Mouse (Mus musculus): Measurements from ENCODE around the gene Fam178b. TPM values are rescaled to one million over a fixed set of nuclear protein-coding genes. Genes with fewer than 3 reads are reported as not detected.

Gene Fam178b
- polyA plus RNA-seq, 1 experiment: 410 TPM

GRCm38 (mm10) chr1:36512966-36513280 is 170.1 kb downstream of the Fam178b start:
- Histone ChIP-seq H3K27ac (ENCODE audit: control insufficient read depth, insufficient read depth, low read depth, low read length) (no peak overlapping the region), H3K27me3 (ENCODE audit: control insufficient read depth, insufficient read depth, low read length) (no peaks in the 10 kb centered on the region), H3K4me3 (ENCODE audit: control insufficient read depth, low read depth, low read length) (peak overlapping the region; percentile 92), H3K4me1 (ENCODE audit: control insufficient read depth, insufficient read depth, low read length) (peaks cover 8% of the 10 kb centered on the region), H3K36me3 (ENCODE audit: control insufficient read depth, insufficient read depth, low read length) (no peaks in the 10 kb centered on the region)
- TF ChIP-seq CTCF (IDR thresholded peaks at IDR 0.05; ENCODE audit: control insufficient read depth, insufficient read depth, insufficient replicate concordance, low read depth, low read length) (no peak), POLR2A (IDR thresholded peaks at IDR 0.05; ENCODE audit: control insufficient read depth, low read depth, low read length) (no peak)

Other genes with a start within 250 kb of the Fam178b start
- gene Lman2l, start 237.9 kb downstream of the Fam178b start, polyA plus RNA-seq (2012; rRNA removed): 18.7 and 22.1 TPM in 2 replicates
- gene Cnnm4, start 211.6 kb downstream of the Fam178b start, polyA plus RNA-seq (2012; rRNA removed): 14.1 and 14.6 TPM in 2 replicates
- 5.6 and 5.9 TPM in 2 replicates for gene Cnnm3, start 171.3 kb downstream of the Fam178b start, polyA plus RNA-seq (2012; rRNA removed)
- gene Ankrd23, start 146.3 kb downstream of the Fam178b start, polyA plus RNA-seq (2012; rRNA removed): 11.0 and 11.5 TPM in 2 replicates
- gene Gm42417, start 143.8 kb downstream of the Fam178b start, polyA plus RNA-seq (2012; rRNA removed): 0.05 and 0.08 TPM in 2 replicates
- gene Ankrd39, start 135.7 kb downstream of the Fam178b start, polyA plus RNA-seq (2012; rRNA removed): 13.7 and 17.0 TPM in 2 replicates
- 14.6 and 15.8 TPM in 2 replicates for gene Sema4c, start 124.8 kb downstream of the Fam178b start, polyA plus RNA-seq (2012; rRNA removed)
- gene Cox5b, start 8.3 kb upstream of the Fam178b start, polyA plus RNA-seq (2012; rRNA removed): 313 and 378 TPM in 2 replicates
- 36.9 and 53.7 TPM in 2 replicates for gene 4933424G06Rik, start 27.0 kb upstream of the Fam178b start, polyA plus RNA-seq (2012; rRNA removed)
- gene Actr1b, start 31.2 kb upstream of the Fam178b start, polyA plus RNA-seq (2012; rRNA removed): 42.7 and 44.5 TPM in 2 replicates
- gene Zap70, start 78.6 kb upstream of the Fam178b start, polyA plus RNA-seq (2012; rRNA removed): 2.6 and 3.5 TPM in 2 replicates